9 mouse cellular contexts compared by ENCODE assay signal in genomic region chr17:6741271-6741670, GRCm38 (mm10). TPM values are rescaled to one million over a fixed set of nuclear protein-coding genes. Genes with fewer than 3 reads are reported as not detected.
DNase-seq lines count a peak whose midpoint lies in the region; ATAC-seq lines count a peak whose summit lies in the region.
"Had no signal": no experiment of that assay in that cellular context is flagged by ENCODE, and none has a peak within 500 bp of the region (broad histone marks: within the 10 kb centered on the region; RNA-seq: fewer than 3 reads in every experiment).

No protein-coding gene starts in this region.

- H3K9me3 ChIP-seq in kidney, embryonic 15.5 days (replicated peaks): no peaks in the 10 kb centered on the region
- H3K9me3 ChIP-seq in limb, embryonic 10.5 days (replicated peaks): no peaks in the 10 kb centered on the region
- H3K9me3 ChIP-seq: G1E had no signal

- no peak overlapping the region for H3K4me3 ChIP-seq in kidney, embryonic 15.5 days (replicated peaks)
- no peak overlapping the region for H3K4me3 ChIP-seq in limb, embryonic 10.5 days

- H3K36me3 ChIP-seq in kidney, embryonic 15.5 days: peaks cover 65% of the 10 kb centered on the region
- peaks cover 30% of the 10 kb centered on the region for H3K36me3 ChIP-seq in limb, embryonic 10.5 days

- H3K9ac ChIP-seq in kidney, embryonic 15.5 days: no peak overlapping the region

- peaks cover 54% of the 10 kb centered on the region for H3K4me1 ChIP-seq in kidney, embryonic 15.5 days
- H3K4me1 ChIP-seq in limb, embryonic 10.5 days: peaks cover 59% of the 10 kb centered on the region

- no peak overlapping the region for H3K4me2 ChIP-seq in kidney, embryonic 15.5 days

- H3K27ac ChIP-seq in kidney, embryonic 15.5 days: no peak overlapping the region
- peak overlapping the region; percentile 12; the same call in 1 of the 2 replicates for H3K27ac ChIP-seq in limb, embryonic 10.5 days

- 78% methylated on average over 12 of the region's 12 CpGs for WGBS in kidney, embryonic 15.5 days
- WGBS in limb, embryonic 10.5 days: 88% methylated on average over 12 of the region's 12 CpGs

- H3K27me3 ChIP-seq in kidney, embryonic 15.5 days: no peaks in the 10 kb centered on the region
- no peaks in the 10 kb centered on the region for H3K27me3 ChIP-seq in limb, embryonic 10.5 days (ENCODE audit: low read depth, poor library complexity, severe bottlenecking)

- DNase-seq in cerebellum, postnatal 10 days: peak; percentile 57
- no peak for DNase-seq in cerebellum, adult 9-10 months
- peak; percentile 3 for DNase-seq in kidney, adult 18-20 months
- DNase-seq in thymus, postnatal 14 days: peak; percentile 4
- no peak for DNase-seq in thymus, postnatal 25 days
- no peak for DNase-seq in limb, embryonic 10.5 days (ENCODE audit: low spot score)
- DNase-seq in right cerebral cortex, adult 18-20 months: no peak

- no peak for ATAC-seq in kidney, embryonic 15.5 days (replicated peaks; ENCODE audit: low FRiP score)

RNA-seq across cellular contexts. Expression of gene Ezr, which starts 41.3 kb away (rescaled TPM):
- 182 and 184 TPM in 2 replicates for polyA plus RNA-seq in kidney, embryonic 15.5 days (2015; fragmentation: Nextera tagmentation; extraction: Ambion mirVana)
- polyA plus RNA-seq in limb, embryonic 10.5 days (2016; fragmentation: Nextera tagmentation; extraction: Ambion mirVana): 24.8 and 26.2 TPM in 2 replicates

Comparison
In these comparisons a context has a peak if more than half of its experiments do, and no peak if none do; other contexts are left out.
1. DNase-seq: peak in cerebellum, postnatal 10 days (2 of 2), kidney, adult 18-20 months (single experiment) and thymus, postnatal 14 days (single experiment); none in cerebellum, adult 9-10 months (single experiment), thymus, postnatal 25 days (single experiment), limb, embryonic 10.5 days (single experiment) and right cerebral cortex, adult 18-20 months (single experiment).